Mouse (Mus musculus): ENCODE results near the gene Zfp146.
A peak's percentile ranks its signal among the peaks of the same experiment; 100 is the strongest.
"Not testable (repeated sequence)": the region's sequence is repeated elsewhere in the genome, so short reads cannot be mapped to it uniquely, and the experiment has no call there.

Gene Zfp146

DNA sequence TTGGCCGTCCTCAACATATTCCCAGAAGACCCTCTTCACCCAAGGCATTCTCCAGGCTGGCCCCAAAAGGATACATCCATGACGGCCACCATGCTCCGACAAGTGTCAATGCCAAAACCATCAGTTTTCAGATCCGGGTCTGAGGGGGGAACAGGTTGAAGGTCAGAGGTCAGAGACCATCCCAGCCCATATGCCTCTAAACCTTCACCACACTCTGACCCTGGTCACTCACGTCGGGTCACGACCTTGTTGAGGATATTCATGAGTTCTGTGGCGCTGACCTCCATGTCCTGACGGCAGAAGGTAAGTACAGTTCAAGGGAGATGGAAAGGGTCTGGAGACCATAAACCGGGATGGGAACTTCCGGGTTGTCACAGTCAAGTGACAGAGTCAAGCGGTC lies 22.5 kb upstream of the Zfp146 start:
- no peak for DNase-seq (ENCODE audit: low spot score in 2 of 2)

DNA sequence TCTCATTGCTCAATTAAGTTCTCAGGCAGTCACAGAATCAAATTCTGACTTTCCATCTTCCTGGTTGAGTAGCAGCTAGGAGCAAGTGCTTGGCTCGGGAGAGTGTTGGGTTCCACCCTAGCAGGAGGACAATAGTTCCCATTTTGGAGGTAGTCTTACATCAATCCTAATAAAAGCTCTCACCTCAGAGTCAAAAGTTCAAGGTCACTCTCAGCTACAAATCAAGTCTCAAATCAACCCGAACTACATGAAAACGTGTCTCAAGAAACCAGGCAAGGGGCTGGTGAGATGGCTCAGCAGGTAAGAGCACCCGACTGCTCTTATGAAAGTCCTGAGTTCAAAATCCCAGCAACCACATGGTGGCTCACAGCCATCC lies 19.6 kb upstream of the Zfp146 start:
- no peak for DNase-seq (ENCODE audit: low spot score in 2 of 2)

DNA sequence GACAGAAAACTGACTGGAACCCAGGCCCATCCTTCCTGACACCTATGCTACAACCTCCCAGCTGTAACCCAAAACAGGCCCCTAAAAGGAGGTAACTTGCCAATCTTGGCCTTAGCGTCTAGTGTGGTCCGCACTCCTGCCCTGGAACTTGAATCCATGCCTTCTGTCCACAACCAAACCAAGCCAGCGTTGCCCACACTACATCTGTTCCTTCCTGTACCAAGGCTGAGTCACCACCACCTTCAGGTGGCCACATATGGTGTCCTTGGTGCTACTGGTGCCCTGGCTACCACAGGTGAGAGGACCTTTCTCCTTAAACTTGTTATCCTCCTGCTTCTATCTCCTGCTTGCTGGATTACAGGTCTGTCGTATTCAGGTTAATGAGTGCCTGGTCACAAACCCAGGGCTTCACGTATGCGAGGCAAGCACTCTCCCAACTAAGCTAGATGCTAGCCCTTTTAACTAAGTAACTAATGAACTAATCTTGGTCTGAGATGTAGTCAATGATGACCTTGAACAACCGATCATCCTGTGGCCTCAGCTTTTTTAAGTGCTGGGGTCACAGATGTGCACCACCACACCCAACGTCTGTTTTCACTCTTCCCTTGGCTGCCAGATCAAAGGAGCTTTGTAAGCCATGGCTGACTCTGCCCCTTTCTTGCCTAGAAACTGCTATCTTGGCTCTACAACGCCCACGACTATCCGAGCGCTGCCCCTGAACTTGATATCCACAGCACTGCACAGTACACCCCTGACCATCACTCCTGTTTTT lies 19.0 kb upstream of the Zfp146 start:
- no peak for DNase-seq (ENCODE audit: low spot score in 2 of 2)

DNA sequence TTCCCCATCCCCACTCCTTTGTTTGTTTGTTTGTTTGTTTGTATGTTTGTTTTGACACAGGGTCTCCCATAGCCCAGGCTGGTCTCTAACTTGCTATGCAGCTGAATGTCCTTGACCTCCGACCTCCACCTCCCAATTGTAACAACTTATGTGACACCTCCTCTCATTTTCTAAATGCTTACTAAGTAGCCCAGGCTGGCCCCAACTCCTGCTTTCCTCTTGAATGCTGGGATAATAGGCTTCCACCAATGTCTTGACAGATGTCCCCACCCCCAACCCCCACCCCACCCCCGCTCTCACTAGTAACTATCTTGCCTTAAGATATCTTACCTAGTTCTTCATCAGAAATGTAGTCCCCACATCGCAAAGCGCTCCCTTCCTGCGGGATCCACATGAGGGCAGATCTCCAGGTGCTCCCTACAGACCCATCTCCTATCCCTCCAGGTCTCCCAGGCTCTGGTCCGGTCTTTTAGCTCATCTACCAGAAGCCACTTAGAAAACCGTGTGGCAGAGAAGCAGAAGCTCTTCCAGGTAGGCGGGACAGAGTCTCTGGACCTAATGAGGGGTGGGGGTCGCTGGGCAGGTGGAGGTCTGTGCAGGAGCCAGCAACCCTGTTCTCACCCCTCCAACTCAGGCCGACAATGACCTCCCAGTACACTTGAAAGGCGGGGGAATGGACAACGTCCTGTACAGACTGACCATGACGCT lies 15.2 kb upstream of the Zfp146 start:
- DNase-seq (ENCODE audit: low spot score in 2 of 2), result no peak

DNA sequence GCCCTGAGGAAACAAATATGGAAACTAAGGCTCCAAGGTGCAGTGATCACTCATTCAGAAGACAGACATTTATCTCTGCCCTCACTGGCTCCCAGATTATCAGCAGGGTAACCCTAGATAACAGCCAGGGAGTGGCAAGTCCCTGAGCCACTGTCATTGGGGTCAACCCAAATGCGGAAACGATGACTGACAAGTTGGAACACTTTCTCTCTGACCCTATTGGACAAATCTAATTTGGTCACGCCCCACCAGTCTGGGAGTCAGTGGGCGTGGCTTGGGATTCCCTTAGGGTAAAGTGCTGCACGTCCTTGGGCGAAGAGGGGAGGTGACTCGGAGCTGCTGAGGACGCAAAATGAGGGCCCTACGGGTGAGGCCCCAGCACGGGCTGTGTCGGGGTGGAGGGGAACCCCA lies 14.3 kb upstream of the Zfp146 start, which contains the start of gene Cox7a1:
Gene Cox7a1, plus strand, starts transcription at position 266 of the 411 bp plus-strand sequence.
- DNase-seq (ENCODE audit: low spot score in 2 of 2), result peak; percentile 63 to 64

DNA sequence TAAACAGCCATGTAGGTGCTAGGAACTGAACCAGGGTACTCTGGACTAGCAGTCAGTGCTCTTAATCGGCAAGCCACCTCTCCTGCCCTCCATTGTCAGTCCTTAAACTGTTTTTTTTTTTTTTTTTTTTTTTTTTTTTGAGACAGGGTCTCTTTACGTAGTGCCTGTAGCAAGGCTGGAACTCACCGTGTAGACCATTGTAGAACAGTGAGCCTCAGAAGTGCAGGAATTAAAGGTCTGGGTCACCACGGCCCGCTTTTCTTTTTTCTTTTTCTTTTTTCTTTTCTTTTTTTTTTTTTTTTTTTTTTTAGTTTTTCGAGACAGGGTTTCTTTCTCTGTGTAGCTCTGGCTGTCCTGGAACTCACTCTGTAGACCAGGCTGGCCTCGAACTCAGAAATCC lies 13.6 kb upstream of the Zfp146 start:
- not testable (repeated sequence) for DNase-seq (ENCODE audit: low spot score in 2 of 2)

DNA sequence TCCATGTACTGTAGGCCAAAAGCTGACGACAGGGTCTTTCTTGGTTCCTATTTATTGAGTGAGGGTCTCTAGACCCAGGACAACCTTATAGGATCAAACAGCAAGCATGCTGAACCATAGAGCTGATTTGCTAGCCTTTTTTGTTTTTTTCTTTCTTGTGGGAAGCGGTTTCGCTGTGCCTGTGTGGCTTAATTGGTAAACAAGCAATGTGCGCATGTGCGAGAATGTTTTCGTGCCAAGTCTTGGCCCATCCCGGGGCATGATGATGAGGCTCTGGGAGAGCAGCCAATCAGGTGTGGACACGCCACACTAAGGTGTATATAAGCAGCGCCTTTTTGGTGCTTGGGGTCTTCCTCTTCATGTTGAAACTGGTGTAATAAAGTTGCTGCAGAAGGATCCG lies 12.4 kb upstream of the Zfp146 start:
- DNase-seq (ENCODE audit: low spot score in 2 of 2), result not testable (repeated sequence)

DNA sequence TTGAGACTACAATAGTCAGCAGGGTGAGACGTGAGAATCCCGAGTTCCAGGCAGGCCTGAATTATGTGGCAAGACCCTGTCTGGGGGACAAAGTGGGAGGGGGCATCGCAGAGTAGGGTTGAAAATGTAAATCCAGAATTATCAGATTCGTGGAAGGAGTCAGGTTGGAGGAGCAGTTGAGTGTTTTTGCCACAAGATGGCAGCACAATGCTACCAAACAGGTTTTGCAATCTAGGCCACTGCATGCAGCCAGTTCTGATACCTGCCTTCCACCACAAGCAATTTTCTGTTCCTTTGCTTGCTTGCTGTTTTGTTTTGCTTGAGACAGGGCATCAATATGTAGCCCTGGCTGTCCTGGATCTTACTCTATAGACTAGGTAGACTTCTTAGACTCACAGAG lies 11.8 kb upstream of the Zfp146 start:
- peak in 1 of 2 experiments; percentile 67 for DNase-seq (ENCODE audit: low spot score in 2 of 2)

DNA sequence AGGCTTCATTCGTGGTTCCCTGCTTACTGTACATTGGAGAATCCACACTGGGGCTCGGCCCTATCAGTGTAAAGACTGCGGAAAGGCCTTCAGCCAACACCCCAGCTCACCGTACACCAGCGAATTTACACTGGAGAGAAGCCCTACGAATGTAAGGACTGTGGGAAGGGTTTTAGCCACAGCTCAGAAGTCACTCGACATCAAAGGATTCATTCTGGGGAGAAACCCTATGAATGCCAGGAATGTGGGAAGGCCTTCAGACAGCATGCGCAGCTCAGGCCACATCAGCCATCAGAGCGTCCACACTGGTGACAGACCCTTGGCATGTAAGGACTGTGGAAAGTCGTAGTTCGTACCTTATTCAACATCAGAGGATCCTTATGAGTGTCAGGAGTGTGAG lies 8.7 kb upstream of the Zfp146 start:
- DNase-seq (ENCODE audit: low spot score in 2 of 2), result no peak

DNA sequence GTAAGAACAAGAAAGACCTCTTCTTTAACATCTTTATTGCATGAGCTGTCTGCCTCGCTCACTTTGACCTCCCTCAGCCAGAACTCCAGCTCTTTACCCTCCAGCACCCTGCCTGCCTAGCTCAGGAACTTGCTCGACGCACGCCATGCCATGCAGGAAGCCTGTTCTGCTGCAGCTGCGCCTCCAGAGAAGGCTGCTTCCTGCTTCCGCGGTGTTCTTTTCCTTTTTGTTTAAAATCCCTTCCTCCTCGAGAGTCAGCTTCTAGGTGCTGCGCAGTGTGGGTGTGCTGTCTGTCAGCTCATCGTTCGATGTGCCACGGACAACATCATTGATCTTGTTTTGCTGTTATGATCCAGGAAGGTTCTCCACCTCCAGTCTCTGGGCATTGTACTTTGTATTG lies 6.9 kb upstream of the Zfp146 start:
- no peak for DNase-seq (ENCODE audit: low spot score in 2 of 2)

DNA sequence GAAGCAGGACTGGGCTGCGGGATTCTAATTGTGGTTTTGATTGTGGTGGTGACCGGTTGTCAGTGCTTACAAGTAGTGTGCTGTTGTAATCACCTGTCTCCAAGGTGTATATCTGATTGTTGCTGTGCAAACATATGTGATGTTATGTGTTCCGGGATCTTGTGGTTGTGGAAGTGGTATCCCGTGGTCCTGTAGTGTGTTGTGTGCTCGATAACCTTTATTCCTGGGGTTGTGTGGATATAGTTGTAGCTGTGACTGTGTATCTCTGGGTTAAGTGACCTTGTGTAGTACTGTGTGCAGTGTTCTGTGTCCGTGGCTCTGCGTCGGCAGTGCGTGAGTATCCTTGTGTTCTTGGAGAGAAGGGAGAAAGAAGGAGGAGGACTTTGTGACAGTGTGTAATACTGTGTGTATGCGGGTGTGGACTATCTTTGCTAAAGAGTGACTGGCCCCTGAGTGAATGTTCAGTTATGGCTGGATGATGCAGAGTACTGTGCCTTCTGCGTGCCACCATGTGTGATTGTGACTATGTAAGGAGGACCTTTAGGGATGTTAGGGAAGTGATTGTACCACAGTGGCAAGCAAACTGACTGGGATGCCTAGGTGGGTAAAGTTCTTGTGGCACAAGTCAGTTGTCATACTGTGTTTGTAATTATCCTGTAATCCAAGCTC lies 867 bp upstream of the Zfp146 start:
- DNase-seq (ENCODE audit: low spot score in 2 of 2), result no peak

DNA sequence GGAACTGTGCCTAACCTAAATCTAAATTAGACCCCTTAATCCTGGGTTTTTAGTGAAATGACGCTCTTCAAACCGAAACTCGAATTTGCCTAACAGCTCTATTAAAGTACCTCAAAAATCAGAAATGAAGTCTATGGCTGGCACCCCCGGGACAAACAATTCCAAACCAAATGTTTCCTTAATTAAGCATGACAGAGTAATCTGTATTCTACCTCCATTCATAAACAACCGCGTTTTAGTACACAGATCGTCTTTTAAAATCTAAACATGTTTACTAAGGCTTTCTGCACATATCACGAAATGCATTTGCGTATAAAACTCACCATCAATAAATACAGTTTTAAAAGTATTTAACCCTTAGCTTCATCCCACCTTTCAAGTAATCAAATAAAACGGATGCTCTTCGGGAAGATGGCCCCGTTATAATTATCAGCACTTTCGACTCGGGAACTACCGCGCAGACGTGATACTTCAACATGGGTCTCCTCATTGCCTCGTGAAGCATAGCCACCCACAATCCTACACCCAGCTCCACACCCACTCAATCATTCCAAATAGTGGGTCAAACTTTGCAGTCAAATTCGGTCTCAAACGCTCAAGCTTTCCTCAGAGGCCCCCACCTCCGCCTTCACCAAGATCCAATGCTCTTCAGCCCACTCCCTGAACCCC lies 502 bp downstream of the Zfp146 start:
- no peak for DNase-seq (ENCODE audit: low spot score in 2 of 2)

DNA sequence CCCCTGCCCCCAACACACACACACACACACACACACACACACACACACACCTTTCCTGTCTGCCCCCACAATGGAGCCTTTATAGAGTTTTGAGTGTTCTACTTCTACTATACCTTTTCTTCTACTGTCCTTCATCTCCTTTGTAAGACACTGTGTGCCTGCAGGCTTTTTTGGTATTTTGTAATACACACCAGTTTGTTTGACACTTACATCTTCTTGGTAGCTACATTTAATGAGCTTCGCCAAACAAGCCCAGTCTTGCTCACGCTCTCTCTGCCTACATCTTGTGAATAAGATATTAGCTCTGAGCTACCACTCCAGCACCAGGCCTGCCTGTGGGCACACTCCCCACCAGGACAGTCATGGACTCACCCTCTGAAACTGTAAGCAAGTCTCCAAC lies 4.8 kb downstream of the Zfp146 start:
- DNase-seq (ENCODE audit: low spot score in 2 of 2), result no peak

DNA sequence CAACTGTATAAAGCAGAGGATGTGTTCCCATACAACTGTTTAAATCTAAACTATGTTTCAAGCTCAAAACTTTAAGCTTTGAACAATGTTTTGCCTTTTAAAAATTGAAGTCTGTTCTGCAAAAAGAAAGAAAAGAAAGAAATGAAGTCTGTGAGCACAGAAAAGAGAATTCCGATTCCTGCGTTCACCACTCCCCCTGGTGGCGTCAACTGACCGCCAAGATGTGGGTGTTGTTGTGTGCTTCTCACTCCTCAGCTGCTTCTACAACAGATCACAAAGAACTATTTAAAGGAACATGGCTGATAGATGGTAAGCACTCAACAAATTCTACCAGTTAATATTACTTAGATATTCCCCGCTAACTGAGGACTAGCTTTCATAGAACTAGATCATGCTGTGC lies 6.4 kb downstream of the Zfp146 start:
- no peak for DNase-seq (ENCODE audit: low spot score in 2 of 2)

DNA sequence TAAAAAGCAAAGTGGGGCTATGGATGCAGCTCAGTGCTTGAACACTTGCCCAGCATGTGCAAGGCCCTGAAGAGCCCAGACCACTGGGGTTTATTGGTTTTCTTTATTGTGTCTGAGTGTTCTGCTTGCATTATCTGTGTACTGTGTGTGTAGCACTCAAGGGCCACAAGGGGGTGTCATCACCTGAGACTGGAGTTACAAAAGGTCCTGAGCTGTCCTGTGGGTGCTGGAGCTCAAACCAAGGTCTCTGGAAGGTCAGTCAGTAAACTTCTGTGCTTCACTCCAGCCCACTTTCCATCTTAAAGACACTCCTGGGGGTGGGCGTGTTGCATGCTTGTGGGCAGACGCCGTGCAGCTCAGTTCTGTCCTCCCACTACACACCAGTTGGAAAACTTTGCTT lies 14.0 kb downstream of the Zfp146 start:
- no peak for DNase-seq (ENCODE audit: low spot score in 2 of 2)

DNA sequence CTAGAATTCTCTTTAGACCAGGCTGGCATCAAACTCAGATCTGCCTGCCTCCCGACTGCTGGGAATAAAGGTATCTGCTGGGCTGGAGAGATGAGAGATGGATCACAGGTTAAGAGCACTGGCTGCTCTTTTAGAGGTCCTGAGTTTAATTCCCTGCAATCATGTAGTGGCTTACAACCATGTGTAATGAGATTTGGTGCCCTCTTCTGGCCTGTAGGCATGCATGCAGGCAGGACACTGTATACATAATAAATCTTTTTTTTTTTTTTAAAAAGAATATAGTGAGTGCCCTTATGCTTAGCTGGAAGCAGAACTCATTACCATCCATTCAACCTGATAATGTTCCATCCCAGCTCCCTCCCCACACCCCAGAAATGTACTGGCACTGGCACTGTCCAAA lies 15.5 kb downstream of the Zfp146 start:
- DNase-seq (ENCODE audit: low spot score in 2 of 2), result no peak

DNA sequence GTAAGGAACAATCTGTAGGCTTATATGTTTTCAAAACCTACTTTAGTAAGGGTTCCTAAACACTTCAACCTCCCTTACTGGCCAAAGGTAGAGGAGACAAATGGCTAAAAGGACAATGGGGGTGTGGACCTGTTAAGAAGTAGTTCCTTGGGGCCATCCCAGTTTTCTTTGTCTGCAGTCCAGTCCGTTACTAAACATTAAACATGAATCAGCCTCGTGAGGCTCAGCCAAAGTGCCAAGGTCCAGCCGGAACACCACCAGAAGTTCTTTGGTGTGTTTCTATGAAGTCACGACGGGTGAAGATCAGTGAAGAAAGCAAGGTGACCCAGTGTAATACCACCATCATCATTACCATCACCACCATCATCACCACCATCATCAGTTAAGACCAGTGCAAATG lies 22.5 kb downstream of the Zfp146 start:
- DNase-seq (ENCODE audit: low spot score in 2 of 2), result no peak

DNA sequence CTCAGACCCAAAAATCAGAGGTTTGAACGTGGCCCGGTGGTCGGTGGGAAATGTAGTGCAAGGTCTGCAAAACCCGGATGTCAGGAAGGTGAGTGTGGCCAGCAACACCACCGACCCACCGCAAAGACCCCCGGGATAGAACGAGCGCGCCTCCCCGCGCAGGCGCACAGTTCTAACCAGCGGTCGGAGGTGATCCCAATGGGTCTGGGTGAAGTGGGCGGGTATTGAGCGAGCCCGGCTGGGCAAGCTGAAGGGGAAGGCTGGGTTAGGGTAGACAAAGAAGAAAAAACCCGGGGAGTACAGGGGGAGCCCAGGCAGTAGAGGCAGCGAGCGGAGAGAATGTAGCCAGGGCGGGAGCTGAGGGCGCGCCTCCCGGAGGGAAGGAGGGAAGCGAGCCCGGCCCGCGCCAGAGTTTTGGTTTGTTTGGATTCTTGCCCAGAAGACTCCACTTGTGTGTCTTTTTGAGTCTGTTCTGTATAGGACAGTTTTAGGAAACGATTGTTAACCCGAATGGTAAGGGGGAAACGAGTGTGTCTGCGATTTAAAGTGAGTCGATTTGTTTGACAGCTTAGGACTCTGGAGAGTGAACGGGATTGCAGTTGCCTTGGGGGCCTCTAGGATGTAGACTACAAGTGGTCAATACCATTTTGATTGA lies 25.9 kb downstream of the Zfp146 start:
- peak; percentile 67 to 73 for DNase-seq (ENCODE audit: low spot score in 2 of 2)

DNA sequence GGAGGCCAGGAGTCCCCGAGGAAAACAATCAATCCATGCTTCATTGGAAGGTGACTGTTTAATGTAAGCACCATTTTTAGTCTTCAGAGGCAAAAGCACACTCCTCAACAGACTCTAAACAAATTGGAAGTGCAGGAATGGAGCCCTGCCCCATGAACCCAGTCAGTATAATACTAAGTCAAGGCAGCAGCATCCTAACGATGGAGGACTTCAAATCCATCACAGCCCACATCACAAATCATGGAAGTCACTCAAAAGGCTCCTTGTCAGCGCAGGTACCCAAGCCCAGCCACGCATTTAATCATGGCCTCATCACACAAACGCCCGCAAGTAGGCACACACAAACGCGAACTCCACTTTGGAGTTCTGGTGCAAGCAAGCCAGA lies 26.4 kb downstream of the Zfp146 start:
- no peak for DNase-seq (ENCODE audit: low spot score in 2 of 2)

DNA sequence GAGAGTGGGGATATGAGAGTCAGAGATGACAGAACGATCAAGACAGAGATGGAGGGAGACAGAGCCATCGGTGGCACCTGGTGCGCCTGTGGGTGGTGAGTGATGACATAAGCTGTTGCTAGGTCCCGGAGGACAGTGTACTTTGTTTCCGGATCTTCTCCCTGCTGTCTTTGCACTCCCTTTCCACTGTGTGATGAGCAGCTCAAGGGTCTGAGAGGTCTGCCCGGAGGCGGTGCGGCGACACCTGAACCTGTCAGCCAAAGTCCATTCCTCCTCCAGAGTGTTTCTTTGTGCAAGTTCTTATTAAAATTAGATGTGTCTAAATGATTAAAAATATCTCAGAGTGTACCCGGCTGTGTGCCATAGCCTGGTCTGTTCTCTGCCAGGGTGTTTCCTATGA lies 32.7 kb downstream of the Zfp146 start:
- DNase-seq (ENCODE audit: low spot score in 2 of 2), result no peak

DNA sequence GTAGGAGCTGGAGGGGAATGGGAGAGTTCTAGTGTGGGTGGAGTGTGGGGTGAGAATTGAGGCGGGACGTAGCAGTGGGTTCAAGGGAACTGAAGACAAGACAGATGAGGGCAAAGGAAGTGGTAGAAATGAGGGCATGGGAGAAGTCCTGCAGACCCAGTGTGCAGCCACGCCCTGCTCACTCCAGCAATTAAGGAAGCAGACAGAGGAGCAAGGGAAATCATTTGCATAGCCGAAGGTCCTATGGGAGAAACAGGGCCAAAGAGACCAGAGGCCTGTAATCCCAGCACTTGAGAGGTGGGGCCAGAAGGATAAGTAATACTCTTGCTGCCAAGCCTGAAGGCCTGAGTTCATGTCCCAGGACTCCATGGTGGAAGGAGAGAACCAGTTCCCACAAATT lies 37.2 kb downstream of the Zfp146 start:
- DNase-seq (ENCODE audit: low spot score in 2 of 2), result no peak

DNA sequence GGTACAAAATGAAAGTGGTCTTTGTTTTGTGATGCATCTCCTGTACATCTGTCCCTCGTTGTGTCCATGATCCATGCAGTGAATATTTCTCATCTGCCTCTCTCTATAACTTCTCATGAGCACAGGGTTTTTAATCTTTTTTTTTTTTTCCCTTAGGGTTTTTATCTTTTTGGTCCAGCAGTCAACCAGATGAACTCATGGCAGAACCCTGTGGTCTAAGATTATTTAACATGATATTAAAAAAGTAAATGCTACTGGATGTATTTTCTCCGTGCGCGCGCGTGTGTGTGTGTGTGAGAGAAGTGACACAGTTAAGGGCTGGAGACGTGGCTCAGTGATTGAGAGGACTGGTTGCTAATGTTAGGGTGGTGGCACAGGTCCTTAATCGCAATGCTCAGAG lies 39.6 kb downstream of the Zfp146 start:
- no peak for DNase-seq (ENCODE audit: low spot score in 2 of 2)

Measured in frontal cortex, postnatal 14 days (tissue).